Mouse (Mus musculus): ENCODE data around the gene Nufip1.

- no peak for TF ChIP-seq CTCF (conservative IDR thresholded peaks at IDR 0.05; ENCODE audit: low read length)
- no peak for TF ChIP-seq NANOG (IDR thresholded peaks at IDR 0.05; ENCODE audit: borderline replicate concordance, low read length)
Observed at GRCm38 (mm10) chr14:76164236-76164635, 53.5 kb downstream of the Nufip1 start.

Measured in E14TG2a.4 (cell line).